Mouse (Mus musculus) midbrain, embryonic 15.5 days (tissue): ENCODE measurements around the gene Rgs7bp. TPM values are rescaled to one million over a fixed set of nuclear protein-coding genes. Genes with fewer than 3 reads are reported as not detected.
A peak's percentile ranks its signal among the peaks of the same experiment; 100 is the strongest.
"Not testable (repeated sequence)": the region's sequence is repeated elsewhere in the genome, so short reads cannot be mapped to it uniquely, and the experiment has no call there.

Experiments
- ATAC-seq: fragments of 200-750 bp; cut with Nextera tagmentation; replicated peaks from 2 replicates; pipeline ENCODE4 v1.8.0; 2017; ENCODE audit warnings: moderate TSS enrichment
- H3K27ac ChIP-seq: fragments of 300-500 bp; sonication (generic); 2 replicates; pipeline ENCODE4 v1.5.1; 2015; ENCODE audit warnings: mild to moderate bottlenecking, inconsistent platforms
- H3K27me3 ChIP-seq: fragments of 300-500 bp; sonication (generic); replicated peaks from 2 replicates; pipeline ENCODE4 v1.6.1; 2015; ENCODE audit warnings: inconsistent platforms
- H3K36me3 ChIP-seq: fragments of 300-500 bp; sonication (generic); replicated peaks from 2 replicates; pipeline ENCODE4 v1.6.1; 2015; ENCODE audit warnings: inconsistent platforms
- H3K4me1 ChIP-seq: fragments of 300-500 bp; sonication (generic); 2 replicates; pipeline ENCODE4 v1.6.1; 2015; ENCODE audit warnings: inconsistent platforms
- H3K4me2 ChIP-seq: fragments of 300-500 bp; sonication (generic); 2 replicates; pipeline ENCODE4 v1.6.1; 2015; ENCODE audit warnings: inconsistent platforms, mild to moderate bottlenecking, moderate library complexity
- H3K4me3 ChIP-seq: fragments of 300-500 bp; sonication (generic); 2 replicates; pipeline ENCODE4 v1.5.1; 2015; ENCODE audit warnings: mild to moderate bottlenecking, inconsistent platforms
- H3K9ac ChIP-seq: fragments of 300-500 bp; sonication (generic); 2 replicates; pipeline ENCODE4 v1.6.1; 2015; ENCODE audit warnings: mild to moderate bottlenecking, inconsistent platforms
- H3K9me3 ChIP-seq: fragments of 300-500 bp; sonication (generic); 2 replicates; pipeline ENCODE4 v1.6.1; 2016; ENCODE audit warnings: inconsistent platforms
- WGBS: fragments of 180-500 bp; shearing (Covaris S2); methylation state at CpG from one replicate; pipeline ENCODE4 v1.1.7; 2015; ENCODE audit warnings: mixed read lengths; 5-methylcytosine and 5-hydroxymethylcytosine counted together
- polyA plus RNA-seq: library from polyadenylated mRNA; unstranded; fragments of >200 nt; fragmentation: Nextera tagmentation; extraction: Ambion mirVana; gene quantifications from 2 replicates; pipeline ENCODE4 v1.2.1, GENCODE M21; 2015

The Rgs7bp gene
- polyA plus RNA-seq, 1 experiment from 2014 or later = 4.5 TPM

DNA sequence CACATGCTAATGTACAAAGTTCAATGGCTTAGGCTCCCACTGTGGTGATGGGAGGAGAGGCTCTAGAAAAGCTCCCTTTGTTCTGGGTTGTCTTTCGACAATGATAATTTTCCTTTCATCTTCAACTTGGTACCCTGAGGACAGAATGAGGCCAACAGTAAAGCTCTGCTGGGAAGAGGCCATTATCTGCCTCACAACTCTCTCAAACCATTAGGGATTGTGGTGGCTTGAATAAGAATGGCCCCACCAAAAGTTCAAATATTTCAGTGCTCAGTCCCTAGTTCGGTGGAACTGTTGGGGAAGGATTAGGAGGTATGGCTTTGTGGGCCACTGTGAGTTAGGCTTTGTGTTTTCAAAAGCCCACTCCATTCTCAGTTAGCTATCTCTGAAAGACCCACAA lies 138.6 kb downstream of the Rgs7bp start:
- Histone ChIP-seq H3K4me2 (no peak overlapping the region), H3K4me3 (no peak overlapping the region), H3K27ac (no peak overlapping the region), H3K27me3 (no peaks in the 10 kb centered on the region), H3K36me3 (no peaks in the 10 kb centered on the region), H3K9ac (no peak overlapping the region), H3K9me3 (no peaks in the 10 kb centered on the region), H3K4me1 (0 out of 2 replicates have a peak, but pooled peaks cover 2% of the 10 kb centered on the region)
- peak; percentile 40; the same call in 1 of the 2 replicates for ATAC-seq
- 75% methylated on average over 2 of the region's 2 CpGs for WGBS

- 70% methylated on average over 17 of the region's 17 CpGs for WGBS
- no peaks in the 10 kb centered on the region for H3K36me3 ChIP-seq
- no peak overlapping the region for H3K9ac ChIP-seq
- 0 out of 2 replicates have a peak, but pooled peaks cover 2% of the 10 kb centered on the region for H3K4me1 ChIP-seq
- peak overlapping the region; percentile 32 for H3K4me2 ChIP-seq
- H3K4me3 ChIP-seq = peak overlapping the region; percentile 15
- peak; percentile 75 for ATAC-seq
- H3K27me3 ChIP-seq = no peaks in the 10 kb centered on the region
- H3K9me3 ChIP-seq = no peaks in the 10 kb centered on the region
- no peak overlapping the region for H3K27ac ChIP-seq
These were observed 140.3 kb downstream of the Rgs7bp start for GRCm38 (mm10) chr13:104914288-104914895.

DNA sequence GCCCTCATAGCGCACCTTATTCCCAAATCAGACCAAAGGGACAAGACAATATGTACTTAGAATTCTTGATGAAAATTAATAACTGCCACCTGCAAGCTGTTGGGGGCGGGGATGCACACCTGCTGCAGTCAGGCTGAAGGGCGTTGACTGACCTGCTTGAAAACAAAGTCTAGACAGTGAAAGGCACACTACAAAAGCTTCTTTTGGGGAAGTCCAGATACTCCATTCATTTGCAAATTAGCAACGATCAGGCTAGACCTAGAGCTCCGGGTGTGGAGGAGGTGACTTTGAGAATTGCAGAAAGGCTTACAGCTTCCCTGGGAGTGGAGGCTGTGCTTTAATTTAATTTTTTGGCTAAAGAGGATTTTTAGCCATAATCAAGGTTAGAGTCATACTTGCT lies 143.1 kb downstream of the Rgs7bp start:
- not testable (repeated sequence) for H3K27me3 ChIP-seq, H3K27ac ChIP-seq, H3K9me3 ChIP-seq, H3K4me2 ChIP-seq, ATAC-seq, H3K9ac ChIP-seq, H3K36me3 ChIP-seq, H3K4me3 ChIP-seq, H3K4me1 ChIP-seq
- 45% methylated on average over 5 of the region's 5 CpGs for WGBS

DNA sequence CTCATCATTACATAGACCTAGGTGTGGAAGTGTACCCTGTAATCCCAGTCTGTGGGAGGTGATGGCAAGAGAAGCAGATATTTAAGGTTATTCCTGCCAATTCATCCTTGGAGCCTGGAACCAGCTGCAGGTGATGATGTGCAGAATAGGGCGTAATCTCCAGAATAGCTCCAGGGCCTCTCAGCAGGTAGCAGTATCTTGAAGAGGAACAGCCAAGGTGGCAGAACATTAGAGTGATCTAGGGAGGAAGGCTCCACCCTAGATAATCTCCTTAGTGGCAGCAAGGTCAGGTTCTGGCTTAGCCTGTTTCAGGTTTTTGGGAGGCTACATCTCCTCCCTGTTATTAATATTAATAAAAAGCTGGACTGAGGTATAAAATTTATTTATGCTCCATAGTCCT lies 143.7 kb downstream of the Rgs7bp start:
- H3K36me3 ChIP-seq, ATAC-seq, H3K4me3 ChIP-seq, H3K9ac ChIP-seq, H3K9me3 ChIP-seq, H3K27me3 ChIP-seq, H3K4me1 ChIP-seq, H3K4me2 ChIP-seq, H3K27ac ChIP-seq: not testable (repeated sequence)
- 100% methylated on average over 1 of the region's 1 CpGs for WGBS

- no peak for ATAC-seq
- Histone ChIP-seq H3K4me3 (no peak overlapping the region), H3K4me2 (no peak overlapping the region), H3K9ac (no peak overlapping the region), H3K36me3 (no peaks in the 10 kb centered on the region), H3K27me3 (no peaks in the 10 kb centered on the region), H3K27ac (no peak overlapping the region), H3K9me3 (no peaks in the 10 kb centered on the region), H3K4me1 (no peaks in the 10 kb centered on the region)
- WGBS = 32% methylated on average over 7 of the region's 7 CpGs
These were observed 146.0 kb downstream of the Rgs7bp start for GRCm38 (mm10) chr13:104908691-104909090.

Other genes with a start within 250 kb of the Rgs7bp start
- 22.7 and 25.1 TPM in 2 replicates for gene Cwc27, start 237.8 kb downstream of the Rgs7bp start, polyA plus RNA-seq
- 1.9 and 2.5 TPM in 2 replicates for gene Shisal2b, start 191.0 kb downstream of the Rgs7bp start, polyA plus RNA-seq
- gene 4933425L06Rik, start 27.2 kb upstream of the Rgs7bp start, polyA plus RNA-seq = not detected in 2 replicates
- 34.3 and 35.6 TPM in 2 replicates for gene Rnf180, start 239.9 kb upstream of the Rgs7bp start, polyA plus RNA-seq